Comparison of ENCODE assay signal across 16 mouse cellular contexts in the genomic region with DNA sequence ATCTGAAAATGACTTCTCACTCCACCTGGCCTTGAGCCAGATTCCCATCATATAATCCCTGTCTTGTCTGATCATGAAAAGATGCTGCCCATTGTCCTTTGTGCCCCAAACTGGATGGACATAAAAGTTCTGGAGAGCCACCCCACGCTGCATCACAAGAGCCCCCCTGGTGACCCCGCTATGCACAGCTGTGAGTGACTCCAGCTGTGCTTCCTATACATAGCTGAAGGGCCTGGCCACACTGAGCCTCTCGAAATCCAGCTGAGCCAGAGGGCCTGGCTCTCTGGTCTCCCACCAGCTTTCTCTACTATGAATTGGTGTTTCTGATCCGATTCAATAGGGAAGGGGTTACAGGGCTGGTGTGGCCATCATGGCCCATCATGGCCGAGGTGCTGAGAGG. TPM values are rescaled to one million over a fixed set of nuclear protein-coding genes. Genes with fewer than 3 reads are reported as not detected.
DNase-seq lines count a peak whose midpoint lies in the region; ATAC-seq and TF ChIP-seq lines count a peak whose summit lies in the region.
"Had no signal": no experiment of that assay in that cellular context is flagged by ENCODE, and none has a peak within 500 bp of the region (broad histone marks: within the 10 kb centered on the region; RNA-seq: fewer than 3 reads in every experiment).

No protein-coding gene starts in this region.

- no peaks in the 10 kb centered on the region for H3K36me3 ChIP-seq in heart, embryonic 11.5 days (ENCODE audit: control insufficient read depth, insufficient read depth, low read length)
- no peaks in the 10 kb centered on the region for H3K36me3 ChIP-seq in intestine, embryonic 16.5 days (ENCODE audit: control insufficient read depth, insufficient read depth, low read length)
- H3K36me3 ChIP-seq in intestine, embryonic 15.5 days, result no peaks in the 10 kb centered on the region
- H3K36me3 ChIP-seq in limb, embryonic 14.5 days (ENCODE audit: control insufficient read depth, insufficient read depth, low read length), result no peaks in the 10 kb centered on the region
- no peaks in the 10 kb centered on the region for H3K36me3 ChIP-seq in limb, embryonic 10.5 days
- H3K36me3 ChIP-seq: hindbrain, embryonic 13.5 days; limb, embryonic 15.5 days; liver, embryonic 13.5 days had no signal

- H3K9me3 ChIP-seq in heart, embryonic 11.5 days (replicated peaks; ENCODE audit: control insufficient read depth, low read length), result no peaks in the 10 kb centered on the region
- H3K9me3 ChIP-seq in intestine, embryonic 16.5 days (ENCODE audit: control insufficient read depth, low read length), result no peaks in the 10 kb centered on the region
- no peaks in the 10 kb centered on the region for H3K9me3 ChIP-seq in intestine, embryonic 15.5 days
- no peaks in the 10 kb centered on the region for H3K9me3 ChIP-seq in limb, embryonic 14.5 days (ENCODE audit: control insufficient read depth, low read length)
- H3K9me3 ChIP-seq in limb, embryonic 10.5 days (replicated peaks), result no peaks in the 10 kb centered on the region
- H3K9me3 ChIP-seq: hindbrain, embryonic 13.5 days; limb, embryonic 15.5 days; liver, embryonic 13.5 days had no signal

- TF ChIP-seq CTCF in cortical plate, adult 2 months (IDR thresholded peaks at IDR 0.05; ENCODE audit: extremely low read depth, insufficient read depth, low read length), result no peak

- peak overlapping the region; percentile 70 for H3K27ac ChIP-seq in heart, embryonic 11.5 days (ENCODE audit: low read depth, low read length)
- H3K27ac ChIP-seq in intestine, embryonic 16.5 days (ENCODE audit: low read length), result no peak overlapping the region
- H3K27ac ChIP-seq in intestine, embryonic 15.5 days, result no peak overlapping the region
- no peak overlapping the region for H3K27ac ChIP-seq in limb, embryonic 14.5 days (replicated peaks; ENCODE audit: low read depth, low read length)
- H3K27ac ChIP-seq in limb, embryonic 10.5 days, result no peak overlapping the region
- H3K27ac ChIP-seq in cortical plate, adult 2 months (ENCODE audit: insufficient read depth, low read length), result peak overlapping the region; percentile 2; the same call in 1 of the 2 replicates
- H3K27ac ChIP-seq: hindbrain, embryonic 13.5 days; kidney, postnatal 0 days; liver, embryonic 13.5 days had no signal

- ATAC-seq in heart, embryonic 11.5 days (replicated peaks; ENCODE audit: insufficient number of reproducible peaks, low FRiP score, low TSS enrichment), result no peak
- peak; percentile 18; the same call in 1 of the 2 replicates for ATAC-seq in intestine, embryonic 16.5 days
- no peak for ATAC-seq in intestine, embryonic 15.5 days
- peak; percentile 31; the same call in 1 of the 2 replicates for ATAC-seq in limb, embryonic 14.5 days (ENCODE audit: low FRiP score, low read depth)
- ATAC-seq: midbrain, embryonic 16.5 days had no signal

- TF ChIP-seq POLR2A in limb, embryonic 14.5 days (IDR thresholded peaks at IDR 0.05; ENCODE audit: borderline replicate concordance, extremely low read depth, insufficient read depth, insufficient read length), result no peak
- no peak for TF ChIP-seq POLR2A in cortical plate, adult 2 months (IDR thresholded peaks at IDR 0.05; ENCODE audit: extremely low read depth, insufficient read depth, low read length)

- 78% methylated on average over 5 of the region's 5 CpGs for WGBS in heart, embryonic 11.5 days (ENCODE audit: insufficient replicate concordance)
- 63% methylated on average over 5 of the region's 5 CpGs for WGBS in intestine, embryonic 16.5 days
- 68% methylated on average over 5 of the region's 5 CpGs for WGBS in intestine, embryonic 15.5 days
- WGBS in limb, embryonic 14.5 days, result 65% methylated on average over 5 of the region's 5 CpGs
- WGBS in limb, embryonic 10.5 days, result 80% methylated on average over 5 of the region's 5 CpGs

- no peak for DNase-seq in heart, postnatal 4 days
- no peak for DNase-seq in limb, embryonic 14.5 days (ENCODE audit: low spot score)
- no peak for DNase-seq in limb, embryonic 10.5 days (ENCODE audit: low spot score)

- H3K4me3 ChIP-seq in heart, embryonic 11.5 days (ENCODE audit: low read depth, low read length), result no peak overlapping the region
- no peak overlapping the region for H3K4me3 ChIP-seq in intestine, embryonic 16.5 days (ENCODE audit: low read length)
- H3K4me3 ChIP-seq in intestine, embryonic 15.5 days (replicated peaks), result no peak overlapping the region
- H3K4me3 ChIP-seq in limb, embryonic 14.5 days (replicated peaks; ENCODE audit: low read length), result no peak overlapping the region
- H3K4me3 ChIP-seq in limb, embryonic 10.5 days, result no peak overlapping the region
- no peak overlapping the region for H3K4me3 ChIP-seq in cortical plate, adult 2 months (ENCODE audit: insufficient read depth, low read length)
- H3K4me3 ChIP-seq: erythroblast, embryonic 14.5 days; hindbrain, embryonic 13.5 days; limb, embryonic 15.5 days; liver, embryonic 13.5 days had no signal

- H3K27me3 ChIP-seq in heart, embryonic 11.5 days (ENCODE audit: control insufficient read depth, insufficient read depth, low read length), result peaks cover 11% of the 10 kb centered on the region; the same call in 1 of the 2 replicates
- H3K27me3 ChIP-seq in intestine, embryonic 16.5 days (replicated peaks; ENCODE audit: control insufficient read depth, insufficient read depth, low read length), result no peaks in the 10 kb centered on the region
- 0 out of 2 replicates have a peak, but pooled peaks cover 2% of the 10 kb centered on the region for H3K27me3 ChIP-seq in intestine, embryonic 15.5 days (replicated peaks)
- H3K27me3 ChIP-seq in limb, embryonic 14.5 days (ENCODE audit: control insufficient read depth, insufficient read depth, low read length), result no peaks in the 10 kb centered on the region
- H3K27me3 ChIP-seq in limb, embryonic 10.5 days (ENCODE audit: low read depth, poor library complexity, severe bottlenecking), result peaks cover 6% of the 10 kb centered on the region; the same call in 1 of the 2 replicates
- H3K27me3 ChIP-seq: hindbrain, embryonic 13.5 days; limb, embryonic 15.5 days; liver, embryonic 13.5 days had no signal

- H3K4me2 ChIP-seq in heart, embryonic 11.5 days, result no peak overlapping the region
- no peak overlapping the region for H3K4me2 ChIP-seq in intestine, embryonic 16.5 days (ENCODE audit: low read depth, low read length)
- no peak overlapping the region for H3K4me2 ChIP-seq in intestine, embryonic 15.5 days (replicated peaks)
- no peak overlapping the region for H3K4me2 ChIP-seq in limb, embryonic 14.5 days (replicated peaks; ENCODE audit: low read depth, low read length, severe bottlenecking)
- H3K4me2 ChIP-seq: hindbrain, embryonic 13.5 days; limb, embryonic 15.5 days; liver, embryonic 13.5 days; midbrain, embryonic 11.5 days had no signal

- peaks cover 21% of the 10 kb centered on the region for H3K4me1 ChIP-seq in heart, embryonic 11.5 days (ENCODE audit: control insufficient read depth, insufficient read depth, low read length)
- H3K4me1 ChIP-seq in intestine, embryonic 16.5 days (ENCODE audit: control insufficient read depth, insufficient read depth, low read length), result peaks cover 11% of the 10 kb centered on the region
- H3K4me1 ChIP-seq in intestine, embryonic 15.5 days (replicated peaks), result peaks cover 5% of the 10 kb centered on the region; the same call in 1 of the 2 replicates
- H3K4me1 ChIP-seq in limb, embryonic 14.5 days (ENCODE audit: control insufficient read depth, insufficient read depth, low read length), result peaks cover 8% of the 10 kb centered on the region; the same call in 1 of the 2 replicates
- H3K4me1 ChIP-seq in limb, embryonic 10.5 days, result peaks cover 9% of the 10 kb centered on the region; the same call in 1 of the 2 replicates
- peaks cover 17% of the 10 kb centered on the region for H3K4me1 ChIP-seq in cortical plate, adult 2 months (ENCODE audit: control insufficient read depth, insufficient read depth, low read length)
- H3K4me1 ChIP-seq: hindbrain, embryonic 13.5 days had no signal

- 0 out of 2 replicates have a peak overlapping the region, but pooled peaks have one; percentile 29 for H3K9ac ChIP-seq in heart, embryonic 11.5 days (ENCODE audit: low read depth, low read length)
- H3K9ac ChIP-seq in intestine, embryonic 16.5 days (ENCODE audit: low read depth, low read length), result no peak overlapping the region
- no peak overlapping the region for H3K9ac ChIP-seq in intestine, embryonic 15.5 days
- no peak overlapping the region for H3K9ac ChIP-seq in limb, embryonic 14.5 days (ENCODE audit: low read depth, low read length, severe bottlenecking)
- H3K9ac ChIP-seq: hindbrain, embryonic 13.5 days; limb, embryonic 15.5 days; liver, embryonic 13.5 days had no signal

RNA-seq across cellular contexts. Expression of gene Ablim2, which starts 38.5 kb away (rescaled TPM):
- 1.9 and 2.5 TPM in 2 replicates for polyA plus RNA-seq in heart, embryonic 11.5 days (2014; fragmentation: Nextera tagmentation; extraction: Ambion mirVana)
- 10 to 100 TPM; 10.8 to 11.7 TPM for total RNA-seq in heart, postnatal 4 days (2021)
- 5.4 and 5.7 TPM in 2 replicates for polyA plus RNA-seq in intestine, embryonic 16.5 days (2015; fragmentation: Nextera tagmentation; extraction: Ambion mirVana)
- 3.7 and 4.1 TPM in 2 replicates for polyA plus RNA-seq in intestine, embryonic 15.5 days (2015; fragmentation: Nextera tagmentation; extraction: Ambion mirVana)
- 3.8 and 4.7 TPM in 2 replicates for polyA plus RNA-seq in limb, embryonic 14.5 days (2012; rRNA removed)
- 1.8 and 1.9 TPM in 2 replicates for polyA plus RNA-seq in limb, embryonic 14.5 days (2014; fragmentation: Nextera tagmentation; extraction: Ambion mirVana)
- 0.74 and 0.92 TPM in 2 replicates for polyA plus RNA-seq in limb, embryonic 10.5 days (2016; fragmentation: Nextera tagmentation; extraction: Ambion mirVana)
- 145 and 176 TPM in 2 replicates for polyA plus RNA-seq in cortical plate, adult 2 months (2012; rRNA removed)
- total RNA-seq: common myeloid progenitor, adult 5-6 weeks; neutrophil, adult 5-6 weeks had no signal
- polyA plus RNA-seq: erythroblast, embryonic 14.5 days had no signal

RNA-seq across cellular contexts. Expression of gene Sh3tc1, which starts 56.3 kb away (rescaled TPM):
- 4.7 and 8.4 TPM in 2 replicates for polyA plus RNA-seq in heart, embryonic 11.5 days (2014; fragmentation: Nextera tagmentation; extraction: Ambion mirVana)
- total RNA-seq in heart, postnatal 4 days (2021), result 10 to 100 TPM; 12.9 to 16.2 TPM
- 18.4 and 20.5 TPM in 2 replicates for polyA plus RNA-seq in intestine, embryonic 16.5 days (2015; fragmentation: Nextera tagmentation; extraction: Ambion mirVana)
- 16.0 and 17.8 TPM in 2 replicates for polyA plus RNA-seq in intestine, embryonic 15.5 days (2015; fragmentation: Nextera tagmentation; extraction: Ambion mirVana)
- polyA plus RNA-seq in limb, embryonic 14.5 days (2012; rRNA removed), result 2.9 and 3.5 TPM in 2 replicates
- polyA plus RNA-seq in limb, embryonic 14.5 days (2014; fragmentation: Nextera tagmentation; extraction: Ambion mirVana), result 4.6 and 5.2 TPM in 2 replicates
- 4.9 and 6.6 TPM in 2 replicates for polyA plus RNA-seq in limb, embryonic 10.5 days (2016; fragmentation: Nextera tagmentation; extraction: Ambion mirVana)
- polyA plus RNA-seq in cortical plate, adult 2 months (2012; rRNA removed), result 1.2 and 1.4 TPM in 2 replicates

Comparison
In these comparisons a context has a peak if more than half of its experiments do, and no peak if none do; other contexts are left out.
1. ATAC-seq: peak in intestine, embryonic 16.5 days (single experiment) and limb, embryonic 14.5 days (single experiment); none in heart, embryonic 11.5 days (single experiment) and intestine, embryonic 15.5 days (single experiment).
2. H3K27ac ChIP-seq: peak in heart, embryonic 11.5 days (single experiment) and cortical plate, adult 2 months (single experiment); none in intestine, embryonic 16.5 days (single experiment), intestine, embryonic 15.5 days (single experiment), limb, embryonic 14.5 days (single experiment) and limb, embryonic 10.5 days (single experiment).
3. RNA of gene Ablim2, which starts 38.5 kb away (polyA plus RNA-seq): 145 to 176 TPM in cortical plate, adult 2 months; 5.4 to 5.7 TPM in intestine, embryonic 16.5 days, 3.7 to 4.1 TPM in intestine, embryonic 15.5 days, 1.8 to 4.7 TPM in limb, embryonic 14.5 days, 1.9 to 2.5 TPM in heart, embryonic 11.5 days and 0.74 to 0.92 TPM in limb, embryonic 10.5 days; every median in the first group is over 10 times any median in the second.